Mouse (Mus musculus) forebrain, postnatal 0 days (tissue): ENCODE results near the gene Lrfn1. TPM values are rescaled to one million over a fixed set of nuclear protein-coding genes. Genes with fewer than 3 reads are reported as not detected.

ENCODE experiments used
- ATAC-seq: fragments of 200-750 bp; cut with Nextera tagmentation; 2 replicates; pipeline ENCODE4 v1.8.0; 2017; ENCODE audit warnings: mild to moderate bottlenecking, moderate library complexity
- DNase-seq: peaks from one replicate; pipeline ENCODE4 v3.0.0-alpha.2; 2015
- H3K27ac ChIP-seq: fragments of 300-500 bp; sonication (generic); 2 replicates; pipeline ENCODE4 v1.5.1; 2014; ENCODE audit warnings: low read depth, mild to moderate bottlenecking, antibody characterized with exemption, low read length, moderate library complexity, mixed read lengths
- H3K27me3 ChIP-seq: fragments of 300-500 bp; sonication (generic); 2 replicates; pipeline ENCODE4 v1.6.1; 2014; ENCODE audit warnings: mild to moderate bottlenecking, low read length, mixed read lengths; ENCODE audit not compliant: insufficient read depth
- H3K36me3 ChIP-seq: fragments of 300-500 bp; sonication (generic); 2 replicates; pipeline ENCODE4 v1.6.1; 2014; ENCODE audit warnings: mild to moderate bottlenecking, moderate library complexity; ENCODE audit not compliant: insufficient read depth
- H3K4me1 ChIP-seq: fragments of 300-500 bp; sonication (generic); 2 replicates; pipeline ENCODE4 v1.6.1; 2014; ENCODE audit warnings: antibody characterized with exemption; ENCODE audit not compliant: insufficient read depth
- H3K4me2 ChIP-seq: fragments of 300-500 bp; sonication (generic); 2 replicates; pipeline ENCODE4 v1.6.1; 2014; ENCODE audit warnings: low read depth, mild to moderate bottlenecking, moderate library complexity
- H3K4me3 ChIP-seq: fragments of 300-500 bp; sonication (generic); 2 replicates; pipeline ENCODE4 v1.5.1; 2014; ENCODE audit warnings: low read depth, low read length, mixed read lengths
- H3K9ac ChIP-seq: fragments of 300-500 bp; sonication (generic); 2 replicates; pipeline ENCODE4 v1.6.1; 2014; ENCODE audit warnings: mild to moderate bottlenecking
- H3K9me3 ChIP-seq: fragments of 300-500 bp; sonication (generic); 2 replicates; pipeline ENCODE4 v1.6.1; 2016; ENCODE audit warnings: low read length
- CTCF ChIP-seq: sonication (generic); IDR thresholded peaks from 2 replicates; pipeline ENCODE4 v1.5.1; 2016; ENCODE audit warnings: antibody characterized with exemption, control low read depth, low read depth
- WGBS: fragments of 180-500 bp; shearing (Covaris S2); extraction: QIAGEN DNeasy Blood & Tissue Kit; methylation state at CpG from one replicate; pipeline ENCODE4 v1.1.7; 2014; 5-methylcytosine and 5-hydroxymethylcytosine counted together
- polyA plus RNA-seq: library from polyadenylated mRNA; unstranded; fragments of >200 nt; fragmentation: Nextera tagmentation; extraction: Ambion mirVana; gene quantifications from 2 replicates; pipeline ENCODE4 v1.2.1, GENCODE M21; 2015
- total RNA-seq: library from RNA; depleted of rRNA; stranded (reverse); fragments of >200 nt; gene quantifications from 2 replicates; pipeline ENCODE4 v1.2.3, GENCODE M21; 2014; rRNA removed

The Lrfn1 gene
- total and polyA plus RNA-seq, 2 experiments from 2014 or later, result 21.2 to 88.3 TPM

GRCm38 (mm10) chr7:28511441-28511840 is 59.7 kb downstream of the Lrfn1 start:
- H3K4me3 ChIP-seq, result no peak overlapping the region
- H3K9ac ChIP-seq, result no peak overlapping the region
- H3K4me1 ChIP-seq, result no peaks in the 10 kb centered on the region
- WGBS, result 71% methylated on average over 8 of the region's 8 CpGs
- H3K9me3 ChIP-seq, result no peaks in the 10 kb centered on the region
- no peaks in the 10 kb centered on the region for H3K27me3 ChIP-seq
- H3K27ac ChIP-seq, result no peak overlapping the region
- no peaks in the 10 kb centered on the region for H3K36me3 ChIP-seq
- ATAC-seq, result no peak
- H3K4me2 ChIP-seq, result no peak overlapping the region
- DNase-seq, result no peak
- no peak for TF ChIP-seq CTCF

Other genes with a start within 250 kb of the Lrfn1 start
- gene Eid2, start 184.1 kb upstream of the Lrfn1 start, total RNA-seq, result 91.2 and 101 TPM in 2 replicates
- gene Eid2, start 184.1 kb upstream of the Lrfn1 start, polyA plus RNA-seq, result 26.7 and 28.3 TPM in 2 replicates
- gene Eid2b, start 174.2 kb upstream of the Lrfn1 start, total RNA-seq, result 44.0 and 45.1 TPM in 2 replicates
- gene Eid2b, start 174.2 kb upstream of the Lrfn1 start, polyA plus RNA-seq, result 49.0 and 53.6 TPM in 2 replicates
- gene Selenov, start 160.8 kb upstream of the Lrfn1 start, total RNA-seq, result 0.62 and 0.71 TPM in 2 replicates
- 1.3 and 2.1 TPM in 2 replicates for gene Selenov, start 160.8 kb upstream of the Lrfn1 start, polyA plus RNA-seq
- gene Dll3, start 149.7 kb upstream of the Lrfn1 start, total RNA-seq, result 7.8 and 9.5 TPM in 2 replicates
- gene Dll3, start 149.7 kb upstream of the Lrfn1 start, polyA plus RNA-seq, result 10.9 and 11.1 TPM in 2 replicates
- 60.6 and 64.0 TPM in 2 replicates for gene Timm50, start 139.9 kb upstream of the Lrfn1 start, total RNA-seq
- 116 and 140 TPM in 2 replicates for gene Timm50, start 139.9 kb upstream of the Lrfn1 start, polyA plus RNA-seq
- gene Supt5, start 113.2 kb upstream of the Lrfn1 start, total RNA-seq, result 88.4 and 111 TPM in 2 replicates
- 65.2 and 83.3 TPM in 2 replicates for gene Supt5, start 113.2 kb upstream of the Lrfn1 start, polyA plus RNA-seq
- gene Rps16, start 101.3 kb upstream of the Lrfn1 start, total RNA-seq, result 205 and 300 TPM in 2 replicates
- 595 and 769 TPM in 2 replicates for gene Rps16, start 101.3 kb upstream of the Lrfn1 start, polyA plus RNA-seq
- gene Plekhg2, start 79.4 kb upstream of the Lrfn1 start, total RNA-seq, result 20.3 and 25.7 TPM in 2 replicates
- gene Plekhg2, start 79.4 kb upstream of the Lrfn1 start, polyA plus RNA-seq, result 9.0 and 11.4 TPM in 2 replicates
- 2.8 and 4.0 TPM in 2 replicates for gene Zfp36, start 71.7 kb upstream of the Lrfn1 start, total RNA-seq
- gene Zfp36, start 71.7 kb upstream of the Lrfn1 start, polyA plus RNA-seq, result 2.3 and 3.8 TPM in 2 replicates
- 32.5 and 35.1 TPM in 2 replicates for gene Med29, start 59.3 kb upstream of the Lrfn1 start, total RNA-seq
- gene Med29, start 59.3 kb upstream of the Lrfn1 start, polyA plus RNA-seq, result 39.2 and 47.6 TPM in 2 replicates
- 74.8 and 80.5 TPM in 2 replicates for gene Paf1, start 59.0 kb upstream of the Lrfn1 start, total RNA-seq
- gene Paf1, start 59.0 kb upstream of the Lrfn1 start, polyA plus RNA-seq, result 69.4 and 92.7 TPM in 2 replicates
- gene Gmfg, start 14.5 kb upstream of the Lrfn1 start, total RNA-seq, result 2.6 and 3.8 TPM in 2 replicates
- gene Gmfg, start 14.5 kb upstream of the Lrfn1 start, polyA plus RNA-seq, result 5.8 and 6.7 TPM in 2 replicates
- not detected in 2 replicates for gene Ifnl2, start 58.5 kb downstream of the Lrfn1 start, total RNA-seq
- gene Ifnl2, start 58.5 kb downstream of the Lrfn1 start, polyA plus RNA-seq, result not detected in 2 replicates
- gene Ifnl3, start 70.9 kb downstream of the Lrfn1 start, total RNA-seq, result not detected in 2 replicates
- not detected in 2 replicates for gene Ifnl3, start 70.9 kb downstream of the Lrfn1 start, polyA plus RNA-seq
- gene Sycn, start 88.9 kb downstream of the Lrfn1 start, total RNA-seq, result not detected in 2 replicates
- not detected in 2 replicates for gene Sycn, start 88.9 kb downstream of the Lrfn1 start, polyA plus RNA-seq
- gene Nccrp1, start 95.3 kb downstream of the Lrfn1 start, total RNA-seq, result 0.10 and 0.15 TPM in 2 replicates
- gene Nccrp1, start 95.3 kb downstream of the Lrfn1 start, polyA plus RNA-seq, result 0.09 TPM in 1 of 2 replicates, not detected in the other
- gene Samd4b, start 146.2 kb downstream of the Lrfn1 start, total RNA-seq, result 35.2 and 49.1 TPM in 2 replicates
- gene Samd4b, start 146.2 kb downstream of the Lrfn1 start, polyA plus RNA-seq, result 21.4 and 23.3 TPM in 2 replicates
- gene Pak4, start 146.2 kb downstream of the Lrfn1 start, total RNA-seq, result 11.5 and 11.9 TPM in 2 replicates
- gene Pak4, start 146.2 kb downstream of the Lrfn1 start, polyA plus RNA-seq, result 7.4 and 11.5 TPM in 2 replicates
- 0.24 and 0.85 TPM in 2 replicates for gene Acp7, start 179.4 kb downstream of the Lrfn1 start, total RNA-seq
- gene Acp7, start 179.4 kb downstream of the Lrfn1 start, polyA plus RNA-seq, result 0.12 and 0.50 TPM in 2 replicates
- 7.4 and 8.2 TPM in 2 replicates for gene Fbxo27, start 240.9 kb downstream of the Lrfn1 start, total RNA-seq
- 9.0 and 10.0 TPM in 2 replicates for gene Fbxo27, start 240.9 kb downstream of the Lrfn1 start, polyA plus RNA-seq